Mouse (Mus musculus) inflammation-experienced regulatory T-cells, adult 16 weeks (primary cell): ENCODE measurements around the gene Qtrt1. TPM values are rescaled to one million over a fixed set of nuclear protein-coding genes. Genes with fewer than 3 reads are reported as not detected.

ENCODE experiments used
- polyA plus RNA-seq: library from polyadenylated mRNA; unstranded; fragments of 100-300 nt; shearing (Covaris generic); gene quantifications from one replicate; pipeline ENCODE4 v1.2.1, GENCODE M21; 2017

The Qtrt1 gene
- polyA plus RNA-seq: 39.5 TPM

DNA sequence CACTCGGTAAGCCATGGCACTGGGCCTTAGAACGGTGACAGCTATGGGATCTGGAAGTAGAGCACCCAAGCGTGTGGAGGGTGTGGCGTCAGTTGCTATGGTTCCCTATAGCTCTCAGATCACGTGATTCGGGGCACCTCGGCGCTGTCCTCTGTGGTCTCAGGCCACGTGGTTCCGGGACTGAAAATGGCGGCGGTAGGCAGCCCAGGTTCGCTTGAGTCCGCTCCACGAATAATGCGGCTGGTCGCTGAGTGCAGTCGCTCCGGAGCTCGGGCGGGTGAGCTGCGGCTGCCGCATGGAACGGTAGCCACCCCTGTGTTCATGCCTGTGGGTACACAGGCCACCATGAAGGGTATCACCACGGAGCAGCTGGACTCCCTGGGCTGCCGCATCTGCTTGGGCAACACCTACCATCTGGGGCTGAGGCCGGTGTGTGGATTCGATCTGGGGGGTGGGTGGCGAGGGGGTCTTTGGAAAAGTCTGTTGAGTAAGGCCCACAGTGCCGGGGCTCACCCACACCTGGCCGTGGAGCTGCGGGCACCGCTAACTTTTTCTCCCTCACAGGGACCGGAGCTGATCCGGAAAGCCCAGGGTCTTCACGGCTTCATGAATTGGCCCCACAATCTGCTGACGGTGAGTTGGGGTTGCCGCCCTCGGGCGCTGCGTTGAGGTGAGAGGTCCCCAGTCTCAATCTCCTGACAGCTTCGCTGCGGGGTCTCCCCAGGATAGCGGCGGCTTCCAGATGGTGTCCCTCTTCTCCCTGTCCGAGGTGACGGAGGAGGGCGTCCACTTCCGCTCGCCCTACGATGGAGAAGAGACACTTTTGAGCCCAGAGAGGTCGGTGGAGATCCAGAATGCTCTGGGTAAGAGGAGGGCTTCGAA lies at the start of gene Qtrt1:
Gene Qtrt1 (plus strand): TSS at position 169 of the 882 bp plus-strand sequence.

DNA sequence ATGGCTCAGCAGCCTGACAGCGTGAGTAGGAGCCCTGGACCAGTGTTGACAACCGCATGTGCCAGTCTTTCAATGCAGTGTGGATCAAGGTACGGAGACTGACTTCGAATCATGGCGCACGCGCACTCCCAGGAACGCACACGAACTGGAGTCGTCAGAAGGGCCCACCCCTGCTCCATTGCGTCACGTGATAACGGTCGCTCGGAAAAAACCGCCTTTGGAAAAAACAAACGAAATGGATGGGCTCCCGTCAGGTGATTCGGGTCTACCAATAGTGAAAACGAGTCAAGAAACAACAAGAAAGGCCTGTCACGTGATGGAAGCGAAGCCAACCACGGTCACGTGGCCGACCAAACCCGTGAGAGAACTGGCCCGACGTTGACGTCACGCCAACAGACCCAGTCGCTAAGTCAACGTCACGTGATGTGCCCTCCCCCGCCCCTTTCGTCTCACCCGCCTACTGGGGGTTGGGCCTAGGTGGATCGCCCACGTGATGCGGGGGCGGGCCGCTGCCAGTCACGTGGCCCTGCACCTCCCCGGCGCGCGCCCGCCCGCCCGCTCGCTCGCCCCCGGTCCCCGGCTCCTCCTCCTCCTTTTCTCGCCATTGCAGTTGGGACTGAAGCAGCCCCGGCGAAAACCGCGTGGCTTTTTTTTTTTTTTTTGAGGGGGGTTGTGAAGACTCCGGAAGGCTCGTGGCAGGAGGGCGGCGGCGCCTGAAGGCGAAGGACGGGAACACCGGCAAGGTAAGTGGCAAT lies 44.1 kb upstream of the Qtrt1 start, which contains the start of gene Ilf3:
Gene Ilf3 (plus strand): TSS at position 515 of the 755 bp plus-strand sequence.

GRCm38 (mm10) chr9:21424631-21425555 lies 13.3 kb downstream of the Qtrt1 start, which contains the start of gene Dnm2:
TSS of gene Dnm2 (plus strand) at chr9:21424908.

Other genes starting within 250 kb of the Qtrt1 start
- gene Pde4a, start 246.1 kb upstream of the Qtrt1 start, polyA plus RNA-seq: 0.62 TPM
- 48.0 TPM for gene Keap1, start 172.5 kb upstream of the Qtrt1 start, polyA plus RNA-seq
- not detected for gene S1pr5, start 163.4 kb upstream of the Qtrt1 start, polyA plus RNA-seq
- 76.7 TPM for gene Atg4d, start 146.5 kb upstream of the Qtrt1 start, polyA plus RNA-seq
- gene Kri1, start 123.9 kb upstream of the Qtrt1 start, polyA plus RNA-seq: 31.1 TPM
- gene Cdkn2d, start 120.4 kb upstream of the Qtrt1 start, polyA plus RNA-seq: 105 TPM
- gene Ap1m2, start 99.5 kb upstream of the Qtrt1 start, polyA plus RNA-seq: 2.6 TPM
- gene Slc44a2, start 91.1 kb upstream of the Qtrt1 start, polyA plus RNA-seq: 583 TPM
- gene Ilf3, start 44.0 kb upstream of the Qtrt1 start, polyA plus RNA-seq: 70.1 TPM
- gene Dnm2, start 13.1 kb downstream of the Qtrt1 start, polyA plus RNA-seq: 282 TPM
- gene Tmed1, start 98.4 kb downstream of the Qtrt1 start, polyA plus RNA-seq: 11.5 TPM
- gene AB124611, start 114.3 kb downstream of the Qtrt1 start, polyA plus RNA-seq: 40.9 TPM
- gene Carm1, start 135.1 kb downstream of the Qtrt1 start, polyA plus RNA-seq: 8.1 TPM
- 2.7 TPM for gene Timm29, start 180.9 kb downstream of the Qtrt1 start, polyA plus RNA-seq
- 35.3 TPM for gene Yipf2, start 181.0 kb downstream of the Qtrt1 start, polyA plus RNA-seq
- 71.6 TPM for gene Smarca4, start 204.3 kb downstream of the Qtrt1 start, polyA plus RNA-seq